Mouse (Mus musculus) limb, embryonic 11.5 days (tissue): ENCODE measurements around the gene Tdrd6. TPM values are rescaled to one million over a fixed set of nuclear protein-coding genes. Genes with fewer than 3 reads are reported as not detected.

Source experiments
- ATAC-seq: fragments of 200-750 bp; cut with Nextera tagmentation; 2 replicates; pipeline ENCODE4 v1.8.0; 2017; ENCODE audit warnings: low read depth; ENCODE audit not compliant: insufficient number of reproducible peaks, low FRiP score, low TSS enrichment
- DNase-seq: peaks from one replicate; pipeline ENCODE4 v3.0.0-alpha.2; 2015; ENCODE audit warnings: low spot score
- H3K27ac ChIP-seq: fragments of 300-500 bp; sonication (generic); replicated peaks from 2 replicates; pipeline ENCODE4 v1.5.1; 2014; ENCODE audit warnings: low read depth, mild to moderate bottlenecking, low read length
- H3K27me3 ChIP-seq: fragments of 300-500 bp; sonication (generic); 2 replicates; pipeline ENCODE4 v1.6.1; 2014; ENCODE audit warnings: mild to moderate bottlenecking, low read length, mixed read lengths; ENCODE audit not compliant: control insufficient read depth, insufficient read depth
- H3K36me3 ChIP-seq: fragments of 300-500 bp; sonication (generic); 2 replicates; pipeline ENCODE4 v1.6.1; 2014; ENCODE audit warnings: mild to moderate bottlenecking, low read length, moderate library complexity, mixed read lengths; ENCODE audit not compliant: control insufficient read depth, insufficient read depth
- H3K4me1 ChIP-seq: fragments of 300-500 bp; sonication (generic); 2 replicates; pipeline ENCODE4 v1.6.1; 2014; ENCODE audit warnings: low read length, mixed read lengths; ENCODE audit not compliant: control insufficient read depth, insufficient read depth
- H3K4me2 ChIP-seq: fragments of 300-500 bp; sonication (generic); 2 replicates; pipeline ENCODE4 v1.6.1; 2014; ENCODE audit warnings: low read depth, mild to moderate bottlenecking, moderate library complexity; ENCODE audit not compliant: severe bottlenecking
- H3K4me3 ChIP-seq: fragments of 300-500 bp; sonication (generic); 2 replicates; pipeline ENCODE4 v1.5.1; 2014; ENCODE audit warnings: low read depth, low read length
- H3K9ac ChIP-seq: fragments of 300-500 bp; sonication (generic); 2 replicates; pipeline ENCODE4 v1.6.1; 2014; ENCODE audit warnings: mild to moderate bottlenecking, low read length
- H3K9me3 ChIP-seq: fragments of 300-500 bp; sonication (generic); 2 replicates; pipeline ENCODE4 v1.6.1; 2016; ENCODE audit warnings: low read length; ENCODE audit not compliant: control insufficient read depth
- WGBS: fragments of 180-500 bp; shearing (Covaris S2); extraction: QIAGEN DNeasy Blood & Tissue Kit; methylation state at CpG from one replicate; pipeline ENCODE4 v1.1.7; 2014; 5-methylcytosine and 5-hydroxymethylcytosine counted together
- polyA plus RNA-seq: library from polyadenylated mRNA; unstranded; fragments of >200 nt; fragmentation: Nextera tagmentation; extraction: Ambion mirVana; gene quantifications from 2 replicates; pipeline ENCODE4 v1.2.1, GENCODE M21; 2014

The Tdrd6 gene
- polyA plus RNA-seq, 1 experiment from 2014 or later = 0.51 TPM

DNA sequence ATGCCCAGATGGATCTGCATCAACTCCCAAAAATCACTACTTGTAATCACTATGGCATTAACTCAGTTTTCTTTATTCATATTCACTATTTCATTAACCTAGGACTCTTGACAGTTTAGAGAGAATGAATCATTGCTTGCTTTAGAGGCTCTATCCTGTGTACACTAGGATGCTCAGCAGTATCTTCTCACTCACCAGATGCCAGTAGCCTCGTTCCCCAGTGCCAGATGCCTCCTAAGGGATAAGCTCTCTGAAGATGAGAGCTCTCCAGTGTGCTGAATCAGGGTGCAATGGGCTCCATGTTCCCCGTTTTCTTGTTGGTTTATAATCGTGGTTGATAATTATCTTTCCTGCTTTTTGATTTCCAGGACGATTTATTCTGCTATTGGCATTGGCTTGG is 31.4 kb downstream of the Tdrd6 start:
- Histone ChIP-seq H3K9me3 (0 out of 2 replicates have a peak, but pooled peaks cover 3% of the 10 kb centered on the region), H3K4me2 (no peak overlapping the region), H3K27me3 (no peaks in the 10 kb centered on the region), H3K27ac (no peak overlapping the region), H3K4me1 (no peaks in the 10 kb centered on the region), H3K4me3 (no peak overlapping the region), H3K36me3 (no peaks in the 10 kb centered on the region), H3K9ac (no peak overlapping the region)
- 64% methylated on average over 4 of the region's 4 CpGs for WGBS
- DNase-seq = no peak
- no peak for ATAC-seq

DNA sequence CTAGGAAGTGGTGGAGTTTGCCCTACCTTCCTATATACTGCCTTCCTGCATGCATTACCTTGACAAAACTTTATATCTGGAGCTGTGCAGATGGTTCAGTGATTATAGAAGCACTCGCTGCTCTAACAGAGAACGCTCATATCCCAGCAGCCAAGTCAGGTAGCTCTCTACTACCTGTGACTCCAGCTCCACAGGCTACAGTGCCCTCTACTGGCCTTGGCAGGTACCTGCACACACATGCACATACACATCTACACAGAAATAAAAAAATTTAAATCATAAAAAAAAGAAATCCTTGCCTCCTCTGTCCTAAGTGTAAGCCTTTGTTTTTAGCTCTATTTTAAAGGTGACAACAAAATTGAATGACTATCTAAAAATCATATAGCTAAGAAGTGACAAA is 32.4 kb downstream of the Tdrd6 start:
- ATAC-seq (no peak), DNase-seq (no peak)
- Histone ChIP-seq H3K36me3 (no peaks in the 10 kb centered on the region), H3K9me3 (0 out of 2 replicates have a peak, but pooled peaks cover 3% of the 10 kb centered on the region), H3K9ac (no peak overlapping the region), H3K4me3 (no peak overlapping the region), H3K27me3 (no peaks in the 10 kb centered on the region), H3K27ac (no peak overlapping the region), H3K4me2 (no peak overlapping the region), H3K4me1 (no peaks in the 10 kb centered on the region)
- WGBS = 95% methylated on average over 2 of the region's 2 CpGs

GRCm38 (mm10) chr17:43592296-43593291 is 37.5 kb downstream of the Tdrd6 start:
- DNase-seq (no peak), ATAC-seq (no peak)
- 93% methylated on average over 21 of the region's 21 CpGs for WGBS
- Histone ChIP-seq H3K9me3 (0 out of 2 replicates have a peak, but pooled peaks cover 1% of the 10 kb centered on the region), H3K27me3 (no peaks in the 10 kb centered on the region), H3K9ac (no peak overlapping the region), H3K27ac (no peak overlapping the region), H3K4me1 (no peaks in the 10 kb centered on the region), H3K4me2 (no peak overlapping the region), H3K36me3 (no peaks in the 10 kb centered on the region), H3K4me3 (no peak overlapping the region)

- ATAC-seq (no peak), DNase-seq (no peak)
- H3K36me3 ChIP-seq = no peaks in the 10 kb centered on the region
- H3K9me3 ChIP-seq = no peaks in the 10 kb centered on the region
- WGBS = 93% methylated on average over 5 of the region's 5 CpGs
- H3K4me1 ChIP-seq = no peaks in the 10 kb centered on the region
- H3K9ac ChIP-seq = no peak overlapping the region
- H3K27ac ChIP-seq = no peak overlapping the region
- H3K27me3 ChIP-seq = no peaks in the 10 kb centered on the region
- H3K4me3 ChIP-seq = no peak overlapping the region
- H3K4me2 ChIP-seq = no peak overlapping the region
These were observed 39.6 kb downstream of the Tdrd6 start for GRCm38 (mm10) chr17:43590531-43590930.

DNA sequence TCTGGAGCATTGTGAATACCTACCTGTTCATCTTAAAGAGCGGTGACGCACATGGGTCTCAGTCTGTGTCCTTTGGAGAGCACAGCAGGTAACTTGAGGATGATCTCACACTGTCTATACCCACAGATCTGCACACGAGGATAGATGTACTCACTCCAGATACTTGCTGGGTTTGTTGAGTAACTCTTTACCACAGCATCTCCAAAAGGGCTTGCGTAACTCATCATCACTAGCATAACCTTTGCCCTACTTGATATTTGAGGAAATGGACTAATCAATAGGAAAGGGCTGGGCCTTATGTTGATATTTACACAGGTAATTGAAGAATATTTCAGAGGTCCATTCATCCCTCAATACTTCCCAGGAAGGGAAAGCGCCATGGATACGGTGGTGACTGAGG is 40.3 kb downstream of the Tdrd6 start:
- H3K4me1 ChIP-seq = no peaks in the 10 kb centered on the region
- no peak overlapping the region for H3K27ac ChIP-seq
- H3K36me3 ChIP-seq = no peaks in the 10 kb centered on the region
- ATAC-seq (no peak), DNase-seq (no peak)
- WGBS = 89% methylated on average over 6 of the region's 6 CpGs
- no peaks in the 10 kb centered on the region for H3K27me3 ChIP-seq
- no peak overlapping the region for H3K4me2 ChIP-seq
- H3K9ac ChIP-seq = no peak overlapping the region
- no peak overlapping the region for H3K4me3 ChIP-seq
- no peaks in the 10 kb centered on the region for H3K9me3 ChIP-seq

DNA sequence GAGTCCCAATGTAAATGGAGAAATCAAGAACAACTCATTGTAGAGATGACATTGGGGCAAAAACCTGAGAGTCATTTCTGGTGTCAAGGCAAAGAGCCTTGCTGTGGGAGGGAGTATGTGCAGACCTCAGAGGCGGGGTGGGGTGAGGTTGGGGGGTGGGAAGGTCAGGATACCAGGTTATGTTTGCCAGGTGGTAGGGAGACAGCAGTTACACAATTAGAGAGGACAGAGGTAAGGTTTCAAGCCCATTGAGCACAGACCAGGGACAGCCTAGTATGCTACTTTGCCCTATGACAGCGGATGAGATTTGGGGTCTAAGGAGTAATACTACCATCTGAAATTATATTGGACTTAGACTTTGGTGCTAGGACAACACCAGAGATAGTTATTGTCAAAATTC is 42.8 kb downstream of the Tdrd6 start:
- no peaks in the 10 kb centered on the region for H3K4me1 ChIP-seq
- DNase-seq (no peak), ATAC-seq (no peak)
- no peak overlapping the region for H3K4me3 ChIP-seq
- no peaks in the 10 kb centered on the region for H3K36me3 ChIP-seq
- whole genome bisulfite sequencing = 84% methylated on average over 2 of the region's 2 CpGs
- no peaks in the 10 kb centered on the region for H3K9me3 ChIP-seq
- no peak overlapping the region for H3K27ac ChIP-seq
- no peaks in the 10 kb centered on the region for H3K27me3 ChIP-seq
- no peak overlapping the region for H3K4me2 ChIP-seq
- H3K9ac ChIP-seq = no peak overlapping the region

GRCm38 (mm10) chr17:43584771-43585170 is 45.3 kb downstream of the Tdrd6 start:
- no peak overlapping the region for H3K4me2 ChIP-seq
- H3K4me1 ChIP-seq = 0 out of 2 replicates have a peak, but pooled peaks cover 2% of the 10 kb centered on the region
- H3K27ac ChIP-seq = no peak overlapping the region
- H3K9me3 ChIP-seq = no peaks in the 10 kb centered on the region
- no peak for DNase-seq
- H3K36me3 ChIP-seq = no peaks in the 10 kb centered on the region
- ATAC-seq = no peak
- no peak overlapping the region for H3K9ac ChIP-seq
- 79% methylated on average over 7 of the region's 7 CpGs for WGBS
- no peak overlapping the region for H3K4me3 ChIP-seq
- no peaks in the 10 kb centered on the region for H3K27me3 ChIP-seq

DNA sequence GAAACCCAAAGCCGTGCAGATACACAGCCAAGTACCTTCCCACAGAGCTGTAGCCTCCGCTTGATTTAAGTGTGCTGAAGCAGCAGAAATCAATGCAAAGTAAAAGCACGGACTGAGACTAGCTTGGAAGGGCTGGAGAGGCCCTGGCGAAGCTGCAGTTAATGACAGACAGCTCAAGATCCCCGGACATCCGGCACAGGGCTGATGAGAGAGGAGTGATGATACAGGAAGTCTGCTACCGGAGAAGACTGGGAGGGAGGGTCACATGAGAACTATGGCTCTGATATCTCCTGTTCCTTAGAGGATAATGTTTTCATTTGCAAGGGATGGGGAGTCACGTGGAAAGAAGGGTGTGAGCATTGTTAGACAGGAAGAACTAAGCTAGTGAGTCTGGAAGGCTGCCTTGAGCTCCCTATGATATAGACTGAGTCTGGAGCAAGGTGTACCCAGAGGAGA is 49.1 kb downstream of the Tdrd6 start:
- Histone ChIP-seq H3K27ac (no peak overlapping the region), H3K4me2 (no peak overlapping the region), H3K4me3 (no peak overlapping the region), H3K9me3 (no peaks in the 10 kb centered on the region), H3K27me3 (no peaks in the 10 kb centered on the region), H3K36me3 (no peaks in the 10 kb centered on the region), H3K9ac (no peak overlapping the region), H3K4me1 (0 out of 2 replicates have a peak, but pooled peaks cover 2% of the 10 kb centered on the region)
- ATAC-seq (no peak), DNase-seq (no peak)
- 49% methylated on average over 8 of the region's 8 CpGs for WGBS
